In genomic region chr3:99447813-99448212, GRCm38 (mm10) we compare ENCODE assay signal across 27 mouse cellular contexts.
A peak's percentile ranks its signal among the peaks of the same experiment; 100 is the strongest.
DNase-seq lines count a peak whose midpoint lies in the region; ATAC-seq lines count a peak whose summit lies in the region.
"Had no signal": no experiment of that assay in that cellular context is flagged by ENCODE, and none has a peak within 500 bp of the region (broad histone marks: within the 10 kb centered on the region; RNA-seq: fewer than 3 reads in every experiment).

No protein-coding gene starts in this region.

- H3K36me3 ChIP-seq in embryonic facial prominence, embryonic 14.5 days (ENCODE audit: control insufficient read depth, insufficient read depth, low read length): no peaks in the 10 kb centered on the region
- H3K36me3 ChIP-seq in limb, embryonic 13.5 days: no peaks in the 10 kb centered on the region
- H3K36me3 ChIP-seq: embryonic facial prominence, embryonic 12.5 days; forebrain, embryonic 12.5 days; G1E; heart, embryonic 15.5 days; hindbrain, embryonic 10.5 days; intestine, embryonic 15.5 days had no signal

- no peaks in the 10 kb centered on the region for H3K27me3 ChIP-seq in embryonic facial prominence, embryonic 14.5 days (replicated peaks; ENCODE audit: control insufficient read depth, insufficient read depth, low read length)
- H3K27me3 ChIP-seq in limb, embryonic 13.5 days: no peaks in the 10 kb centered on the region
- H3K27me3 ChIP-seq: embryonic facial prominence, embryonic 12.5 days; forebrain, embryonic 12.5 days; heart, embryonic 15.5 days; intestine, embryonic 15.5 days had no signal

- DNase-seq in embryo, embryonic 11 days: peak; percentile 4
- no peak for DNase-seq in embryo, embryonic 9.5 days (ENCODE audit: extremely low spot score)
- no peak for DNase-seq in embryonic facial prominence, embryonic 14.5 days (ENCODE audit: low spot score)
- DNase-seq in adrenal gland, adult (ENCODE audit: inconsistent age in 2 of 2, low spot score in 1 of 2): no peak
- DNase-seq in adrenal gland, adult 18-20 months (ENCODE audit: low spot score in 2 of 2): no peak
- no peak for DNase-seq in adrenal gland, postnatal 25 days
- DNase-seq: adrenal gland, adult 2 months; B cell, adult 2 months; cerebellum, adult 11-12 months; cerebellum, adult 9-10 months; cerebellum, postnatal 25 days; gastrocnemius, adult 2 months; gastrocnemius, postnatal 36 days; heart, adult 18-20 months; heart, postnatal 14 days; kidney, adult 18-20 months had no signal

- no peaks in the 10 kb centered on the region for H3K4me1 ChIP-seq in embryonic facial prominence, embryonic 14.5 days (ENCODE audit: control insufficient read depth, insufficient read depth, low read length)
- H3K4me1 ChIP-seq in limb, embryonic 13.5 days: peaks cover 7% of the 10 kb centered on the region
- H3K4me1 ChIP-seq: embryonic facial prominence, embryonic 12.5 days; forebrain, embryonic 12.5 days; heart, embryonic 15.5 days; hindbrain, embryonic 10.5 days; intestine, embryonic 15.5 days had no signal

- peak; percentile 57; the same call in 1 of the 2 replicates for ATAC-seq in embryonic facial prominence, embryonic 14.5 days (ENCODE audit: low read depth)
- ATAC-seq in limb, embryonic 13.5 days (ENCODE audit: low FRiP score, low read depth): peak; percentile 32; the same call in 1 of the 2 replicates
- ATAC-seq: CD4-positive, CD25-positive, alpha-beta regulatory T cell, adult 4 months; forebrain, embryonic 16.5 days; intestine, embryonic 15.5 days had no signal

- H3K27ac ChIP-seq in embryonic facial prominence, embryonic 14.5 days (replicated peaks; ENCODE audit: low read depth, low read length): no peak overlapping the region
- H3K27ac ChIP-seq in limb, embryonic 13.5 days: no peak overlapping the region
- H3K27ac ChIP-seq: embryonic facial prominence, embryonic 12.5 days; forebrain, embryonic 12.5 days; gastrocnemius, adult 2 months; heart, embryonic 15.5 days; hindbrain, embryonic 10.5 days; hindbrain, embryonic 14.5 days; intestine, embryonic 15.5 days had no signal

- H3K4me2 ChIP-seq in embryonic facial prominence, embryonic 14.5 days (ENCODE audit: low read depth, low read length): no peak overlapping the region
- H3K4me2 ChIP-seq in limb, embryonic 13.5 days (replicated peaks): no peak overlapping the region
- H3K4me2 ChIP-seq: embryonic facial prominence, embryonic 12.5 days; forebrain, embryonic 12.5 days; heart, embryonic 11.5 days; heart, embryonic 15.5 days; hindbrain, embryonic 14.5 days; intestine, embryonic 15.5 days had no signal

- no peak overlapping the region for H3K4me3 ChIP-seq in embryonic facial prominence, embryonic 14.5 days (ENCODE audit: low read depth, low read length)
- H3K4me3 ChIP-seq in limb, embryonic 13.5 days: no peak overlapping the region
- H3K4me3 ChIP-seq: embryonic facial prominence, embryonic 12.5 days; forebrain, embryonic 12.5 days; gastrocnemius, adult 2 months; heart, embryonic 15.5 days; hindbrain, embryonic 10.5 days; intestine, embryonic 15.5 days had no signal

- H3K9ac ChIP-seq in embryonic facial prominence, embryonic 14.5 days (ENCODE audit: low read depth, low read length): no peak overlapping the region
- H3K9ac ChIP-seq in limb, embryonic 13.5 days: no peak overlapping the region
- H3K9ac ChIP-seq: embryonic facial prominence, embryonic 12.5 days; forebrain, embryonic 12.5 days; heart, embryonic 15.5 days; hindbrain, embryonic 14.5 days; intestine, embryonic 15.5 days had no signal

- H3K9me3 ChIP-seq in embryonic facial prominence, embryonic 14.5 days (ENCODE audit: control insufficient read depth, low read length): no peaks in the 10 kb centered on the region
- H3K9me3 ChIP-seq in limb, embryonic 13.5 days: no peaks in the 10 kb centered on the region
- H3K9me3 ChIP-seq: embryonic facial prominence, embryonic 12.5 days; forebrain, embryonic 12.5 days; heart, embryonic 15.5 days; hindbrain, embryonic 10.5 days; intestine, embryonic 15.5 days had no signal

- WGBS in embryonic facial prominence, embryonic 14.5 days: 41% methylated on average over 2 of the region's 2 CpGs
- 27% methylated on average over 2 of the region's 2 CpGs for WGBS in limb, embryonic 13.5 days
